ENCODE assay signal across 11 mouse cellular contexts in genomic region chr6:124861802-124862201, GRCm38 (mm10). TPM values are rescaled to one million over a fixed set of nuclear protein-coding genes. Genes with fewer than 3 reads are reported as not detected.
A peak's percentile ranks its signal among the peaks of the same experiment; 100 is the strongest.
DNase-seq lines count a peak whose midpoint lies in the region; ATAC-seq and TF ChIP-seq lines count a peak whose summit lies in the region.
"Had no signal": no experiment of that assay in that cellular context is flagged by ENCODE, and none has a peak within 500 bp of the region (broad histone marks: within the 10 kb centered on the region; RNA-seq: fewer than 3 reads in every experiment).

No protein-coding gene starts in this region.

- DNase-seq in thymus, adult 2 months = no peak
- no peak for DNase-seq in thymus, adult 18-20 months
- no peak for DNase-seq in forebrain, embryonic 14.5 days (ENCODE audit: low spot score)
- DNase-seq in B cell, adult 2 months = no peak
- DNase-seq: gastrocnemius, postnatal 25 days had no signal

- TF ChIP-seq CTCF in thymus, adult 2 months (IDR thresholded peaks at IDR 0.05; ENCODE audit: borderline replicate concordance, control insufficient read depth, extremely low read depth, insufficient read depth, low read length, poor library complexity) = no peak

- no peaks in the 10 kb centered on the region for H3K27me3 ChIP-seq in thymus, adult 2 months (ENCODE audit: control insufficient read depth, insufficient read depth, low read length)
- no peaks in the 10 kb centered on the region for H3K27me3 ChIP-seq in forebrain, embryonic 14.5 days (replicated peaks; ENCODE audit: control insufficient read depth, insufficient read depth, low read length)
- H3K27me3 ChIP-seq in hindbrain, embryonic 16.5 days (replicated peaks; ENCODE audit: control insufficient read depth, insufficient read depth, low read length) = no peaks in the 10 kb centered on the region
- H3K27me3 ChIP-seq in neural tube, embryonic 15.5 days (replicated peaks) = no peaks in the 10 kb centered on the region
- peaks cover 20% of the 10 kb centered on the region for H3K27me3 ChIP-seq in intestine, embryonic 15.5 days (replicated peaks)

- WGBS in thymus, adult 2 months = 86% methylated on average over 3 of the region's 3 CpGs
- WGBS in forebrain, embryonic 14.5 days = 35% methylated on average over 3 of the region's 3 CpGs
- WGBS in hindbrain, embryonic 16.5 days = 42% methylated on average over 3 of the region's 3 CpGs
- 45% methylated on average over 3 of the region's 3 CpGs for WGBS in neural tube, embryonic 15.5 days
- WGBS in intestine, embryonic 15.5 days = 40% methylated on average over 3 of the region's 3 CpGs

- H3K9me3 ChIP-seq in forebrain, embryonic 14.5 days (replicated peaks; ENCODE audit: control insufficient read depth, low read length) = no peaks in the 10 kb centered on the region
- no peaks in the 10 kb centered on the region for H3K9me3 ChIP-seq in hindbrain, embryonic 16.5 days (ENCODE audit: control insufficient read depth, low read length)
- H3K9me3 ChIP-seq in neural tube, embryonic 15.5 days (replicated peaks) = no peaks in the 10 kb centered on the region
- no peaks in the 10 kb centered on the region for H3K9me3 ChIP-seq in intestine, embryonic 15.5 days
- H3K9me3 ChIP-seq: stomach, embryonic 15.5 days had no signal

- no peak for TF ChIP-seq POLR2A in thymus, adult 2 months (IDR thresholded peaks at IDR 0.05; ENCODE audit: control insufficient read depth, extremely low read depth, insufficient read depth, low read length, poor library complexity)

- H3K4me2 ChIP-seq in forebrain, embryonic 14.5 days (ENCODE audit: low read length) = peak overlapping the region; percentile 77
- H3K4me2 ChIP-seq in hindbrain, embryonic 16.5 days (ENCODE audit: low read length) = peak overlapping the region; percentile 69
- peak overlapping the region; percentile 72 for H3K4me2 ChIP-seq in neural tube, embryonic 15.5 days
- H3K4me2 ChIP-seq in intestine, embryonic 15.5 days (replicated peaks) = no peak overlapping the region
- H3K4me2 ChIP-seq: stomach, embryonic 15.5 days had no signal

- peaks cover 15% of the 10 kb centered on the region for H3K36me3 ChIP-seq in thymus, adult 2 months (ENCODE audit: control insufficient read depth, insufficient read depth, low read length)
- 0 out of 2 replicates have a peak, but pooled peaks cover 10% of the 10 kb centered on the region for H3K36me3 ChIP-seq in forebrain, embryonic 14.5 days (ENCODE audit: control insufficient read depth, insufficient read depth, low read length)
- H3K36me3 ChIP-seq in hindbrain, embryonic 16.5 days (ENCODE audit: control insufficient read depth, insufficient read depth, low read length) = no peaks in the 10 kb centered on the region
- H3K36me3 ChIP-seq in neural tube, embryonic 15.5 days = peaks cover 17% of the 10 kb centered on the region
- H3K36me3 ChIP-seq in intestine, embryonic 15.5 days = no peaks in the 10 kb centered on the region
- H3K36me3 ChIP-seq: stomach, embryonic 15.5 days had no signal

- peak overlapping the region; percentile 98 for H3K27ac ChIP-seq in thymus, adult 2 months (ENCODE audit: control insufficient read depth, insufficient read depth, low read length)
- peak overlapping the region; percentile 90; the same call in 1 of the 2 replicates for H3K27ac ChIP-seq in forebrain, embryonic 14.5 days (ENCODE audit: low read depth, low read length)
- H3K27ac ChIP-seq in hindbrain, embryonic 16.5 days (ENCODE audit: low read depth, low read length) = peak overlapping the region; percentile 98
- H3K27ac ChIP-seq in neural tube, embryonic 15.5 days (replicated peaks) = peak overlapping the region; percentile 97
- H3K27ac ChIP-seq in intestine, embryonic 15.5 days = no peak overlapping the region
- H3K27ac ChIP-seq: macrophage; stomach, embryonic 15.5 days had no signal

- ATAC-seq in forebrain, embryonic 14.5 days = no peak
- ATAC-seq in hindbrain, embryonic 16.5 days = no peak
- ATAC-seq in neural tube, embryonic 15.5 days (ENCODE audit: low FRiP score) = no peak
- ATAC-seq in intestine, embryonic 15.5 days = no peak
- ATAC-seq: intestine, embryonic 16.5 days had no signal

- H3K4me1 ChIP-seq in thymus, adult 2 months (replicated peaks; ENCODE audit: control insufficient read depth, insufficient read depth, low read length) = peaks cover 63% of the 10 kb centered on the region
- H3K4me1 ChIP-seq in forebrain, embryonic 14.5 days (ENCODE audit: control insufficient read depth, insufficient read depth, low read length) = peaks cover 25% of the 10 kb centered on the region
- H3K4me1 ChIP-seq in hindbrain, embryonic 16.5 days (ENCODE audit: control insufficient read depth, insufficient read depth, low read depth, low read length) = peaks cover 53% of the 10 kb centered on the region
- peaks cover 82% of the 10 kb centered on the region for H3K4me1 ChIP-seq in neural tube, embryonic 15.5 days
- H3K4me1 ChIP-seq in intestine, embryonic 15.5 days (replicated peaks) = peaks cover 34% of the 10 kb centered on the region

- H3K9ac ChIP-seq in forebrain, embryonic 14.5 days (ENCODE audit: low read length) = peak overlapping the region; percentile 79; the same call in 1 of the 2 replicates
- peak overlapping the region; percentile 96 for H3K9ac ChIP-seq in hindbrain, embryonic 16.5 days (ENCODE audit: low read depth, low read length)
- H3K9ac ChIP-seq in neural tube, embryonic 15.5 days (replicated peaks) = peak overlapping the region; percentile 89
- H3K9ac ChIP-seq in intestine, embryonic 15.5 days = no peak overlapping the region
- H3K9ac ChIP-seq: stomach, embryonic 15.5 days had no signal

- H3K4me3 ChIP-seq in thymus, adult 2 months (ENCODE audit: control insufficient read depth, insufficient read depth, low read length) = no peak overlapping the region; the same call in 1 of the 2 replicates
- peak overlapping the region; percentile 60; the same call in 1 of the 2 replicates for H3K4me3 ChIP-seq in forebrain, embryonic 14.5 days (ENCODE audit: low read depth, low read length)
- H3K4me3 ChIP-seq in hindbrain, embryonic 16.5 days (ENCODE audit: low read length) = peak overlapping the region; percentile 74
- peak overlapping the region; percentile 71 for H3K4me3 ChIP-seq in neural tube, embryonic 15.5 days (replicated peaks)
- no peak overlapping the region for H3K4me3 ChIP-seq in intestine, embryonic 15.5 days (replicated peaks)
- H3K4me3 ChIP-seq: stomach, embryonic 15.5 days had no signal

RNA-seq across cellular contexts. Expression of gene Gpr162, which starts 2.0 kb away (rescaled TPM):
- 136 and 138 TPM in 2 replicates for polyA plus RNA-seq in thymus, adult 2 months (2012; rRNA removed)
- 11.0 and 13.0 TPM in 2 replicates for polyA plus RNA-seq in forebrain, embryonic 14.5 days (2014; fragmentation: Nextera tagmentation; extraction: Ambion mirVana)
- polyA plus RNA-seq in hindbrain, embryonic 16.5 days (2015; fragmentation: Nextera tagmentation; extraction: Ambion mirVana) = 30.9 and 32.9 TPM in 2 replicates
- 28.9 and 33.8 TPM in 2 replicates for polyA plus RNA-seq in neural tube, embryonic 15.5 days (2015; fragmentation: Nextera tagmentation; extraction: Ambion mirVana)
- 0.99 and 1.1 TPM in 2 replicates for polyA plus RNA-seq in intestine, embryonic 15.5 days (2015; fragmentation: Nextera tagmentation; extraction: Ambion mirVana)

RNA-seq across cellular contexts. Expression of gene P3h3, which starts 4.2 kb away (rescaled TPM):
- 20.1 and 26.8 TPM in 2 replicates for polyA plus RNA-seq in thymus, adult 2 months (2012; rRNA removed)
- 6.2 and 10.1 TPM in 2 replicates for polyA plus RNA-seq in forebrain, embryonic 14.5 days (2014; fragmentation: Nextera tagmentation; extraction: Ambion mirVana)
- 7.5 and 16.2 TPM in 2 replicates for polyA plus RNA-seq in hindbrain, embryonic 16.5 days (2015; fragmentation: Nextera tagmentation; extraction: Ambion mirVana)
- polyA plus RNA-seq in neural tube, embryonic 15.5 days (2015; fragmentation: Nextera tagmentation; extraction: Ambion mirVana) = 22.2 and 24.0 TPM in 2 replicates
- 17.9 and 20.1 TPM in 2 replicates for polyA plus RNA-seq in intestine, embryonic 15.5 days (2015; fragmentation: Nextera tagmentation; extraction: Ambion mirVana)

RNA-seq across cellular contexts. Expression of gene Gnb3, which starts 21.7 kb away (rescaled TPM):
- polyA plus RNA-seq in thymus, adult 2 months (2012; rRNA removed) = 2.8 and 4.0 TPM in 2 replicates
- 0.54 and 0.89 TPM in 2 replicates for polyA plus RNA-seq in forebrain, embryonic 14.5 days (2014; fragmentation: Nextera tagmentation; extraction: Ambion mirVana)
- 1.0 and 1.1 TPM in 2 replicates for polyA plus RNA-seq in hindbrain, embryonic 16.5 days (2015; fragmentation: Nextera tagmentation; extraction: Ambion mirVana)
- 0.69 and 0.70 TPM in 2 replicates for polyA plus RNA-seq in neural tube, embryonic 15.5 days (2015; fragmentation: Nextera tagmentation; extraction: Ambion mirVana)
- 1.2 and 1.3 TPM in 2 replicates for polyA plus RNA-seq in intestine, embryonic 15.5 days (2015; fragmentation: Nextera tagmentation; extraction: Ambion mirVana)
- polyA plus RNA-seq: macrophage had no signal

RNA-seq across cellular contexts. Expression of gene Cd4, which starts 26.2 kb away (rescaled TPM):
- polyA plus RNA-seq in thymus, adult 2 months (2012; rRNA removed) = 549 and 565 TPM in 2 replicates
- polyA plus RNA-seq in forebrain, embryonic 14.5 days (2014; fragmentation: Nextera tagmentation; extraction: Ambion mirVana) = 0.29 and 0.38 TPM in 2 replicates
- 0.26 and 0.27 TPM in 2 replicates for polyA plus RNA-seq in hindbrain, embryonic 16.5 days (2015; fragmentation: Nextera tagmentation; extraction: Ambion mirVana)
- polyA plus RNA-seq in neural tube, embryonic 15.5 days (2015; fragmentation: Nextera tagmentation; extraction: Ambion mirVana) = 0.17 and 0.61 TPM in 2 replicates
- polyA plus RNA-seq in intestine, embryonic 15.5 days (2015; fragmentation: Nextera tagmentation; extraction: Ambion mirVana) = 0.40 and 0.48 TPM in 2 replicates

RNA-seq across cellular contexts. Expression of gene Cdca3, which starts 32.5 kb away (rescaled TPM):
- 202 and 248 TPM in 2 replicates for polyA plus RNA-seq in thymus, adult 2 months (2012; rRNA removed)
- 107 and 139 TPM in 2 replicates for polyA plus RNA-seq in forebrain, embryonic 14.5 days (2014; fragmentation: Nextera tagmentation; extraction: Ambion mirVana)
- polyA plus RNA-seq in hindbrain, embryonic 16.5 days (2015; fragmentation: Nextera tagmentation; extraction: Ambion mirVana) = 34.2 and 38.5 TPM in 2 replicates
- 23.7 and 52.8 TPM in 2 replicates for polyA plus RNA-seq in neural tube, embryonic 15.5 days (2015; fragmentation: Nextera tagmentation; extraction: Ambion mirVana)
- polyA plus RNA-seq in intestine, embryonic 15.5 days (2015; fragmentation: Nextera tagmentation; extraction: Ambion mirVana) = 166 and 177 TPM in 2 replicates

Comparison
In these comparisons a context has a peak if more than half of its experiments do, and no peak if none do; other contexts are left out.
1. H3K4me3 ChIP-seq: peak in forebrain, embryonic 14.5 days (single experiment), hindbrain, embryonic 16.5 days (single experiment) and neural tube, embryonic 15.5 days (single experiment); none in thymus, adult 2 months (single experiment) and intestine, embryonic 15.5 days (single experiment).